Mouse (Mus musculus) right cerebral cortex, postnatal 4 days (tissue): ENCODE results near the gene C1qbp.

ENCODE experiments used
- DNase-seq: peaks from one replicate; pipeline ENCODE4 v3.0.0-alpha.2; 2022

C1qbp gene

GRCm38 (mm10) chr11:70972586-70972985 lies 10.2 kb downstream of the C1qbp start:
- DNase-seq: no peak

GRCm38 (mm10) chr11:70970560-70971540 lies 12.0 kb downstream of the C1qbp start:
- DNase-seq: no peak

- peak; percentile 86 for DNase-seq
These were observed 12.8 kb downstream of the C1qbp start, which contains the start of the genes Nup88 and Rpain for GRCm38 (mm10) chr11:70969821-70970559. Gene Nup88, minus strand, starts transcription at chr11:70969973. Gene Rpain, plus strand, starts transcription at chr11:70970213.

DNA sequence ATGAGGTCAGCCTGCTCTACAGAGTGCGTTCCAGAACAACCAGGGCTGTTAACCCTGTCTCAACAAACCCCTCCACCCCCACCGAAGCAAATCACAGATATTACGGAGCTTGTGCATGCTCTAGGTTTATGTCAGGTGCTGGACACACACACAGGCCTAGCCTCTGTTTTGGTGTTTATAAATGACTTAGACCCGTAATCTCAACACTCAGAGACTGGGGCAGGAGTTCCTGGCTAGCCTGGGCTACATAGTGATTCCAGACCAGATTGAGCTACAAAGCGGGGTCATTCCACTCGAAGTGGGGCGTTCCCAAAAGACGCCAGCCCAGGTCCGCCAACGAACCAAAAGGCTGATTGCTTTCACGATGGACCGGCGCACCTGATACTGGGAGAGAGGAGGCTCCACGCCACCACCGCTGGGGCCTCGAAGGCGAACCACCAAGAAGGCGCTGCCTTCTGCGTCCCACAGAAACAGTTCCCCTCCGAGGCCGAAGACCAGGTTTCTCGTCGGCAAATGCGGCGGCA lies 13.5 kb downstream of the C1qbp start:
- no peak for DNase-seq

DNA sequence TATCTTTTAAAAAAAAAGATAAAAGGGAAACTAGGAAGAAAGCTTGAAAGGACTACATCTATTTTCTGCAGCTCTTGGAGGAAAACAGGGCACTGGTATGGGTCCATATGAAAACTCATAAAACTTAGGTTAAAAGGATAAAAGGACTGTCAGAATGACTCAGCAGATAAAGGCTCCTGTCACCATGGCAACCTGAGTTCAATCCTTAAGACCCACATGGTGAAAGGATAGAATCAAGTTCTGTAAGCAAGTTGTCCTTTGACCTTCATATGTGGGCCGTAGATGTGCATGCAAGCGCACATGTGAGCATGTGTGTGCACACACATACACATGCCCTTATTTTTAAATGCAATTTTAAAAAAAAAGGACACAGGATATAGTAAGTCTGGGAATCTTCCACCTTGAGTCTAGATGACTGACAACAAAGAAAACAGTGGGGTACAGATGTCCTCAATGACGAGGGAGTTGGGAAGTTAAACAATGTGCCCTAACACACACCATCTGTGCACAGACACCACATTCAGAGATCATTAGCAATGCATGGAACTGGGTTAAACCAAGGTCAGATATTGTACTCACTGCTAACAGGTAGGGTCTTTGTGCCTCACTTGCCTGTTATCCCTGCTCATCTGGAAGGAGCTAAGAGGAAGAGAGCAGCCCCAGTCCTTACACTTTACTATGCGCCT lies 18.5 kb downstream of the C1qbp start:
- DNase-seq: no peak

DNA sequence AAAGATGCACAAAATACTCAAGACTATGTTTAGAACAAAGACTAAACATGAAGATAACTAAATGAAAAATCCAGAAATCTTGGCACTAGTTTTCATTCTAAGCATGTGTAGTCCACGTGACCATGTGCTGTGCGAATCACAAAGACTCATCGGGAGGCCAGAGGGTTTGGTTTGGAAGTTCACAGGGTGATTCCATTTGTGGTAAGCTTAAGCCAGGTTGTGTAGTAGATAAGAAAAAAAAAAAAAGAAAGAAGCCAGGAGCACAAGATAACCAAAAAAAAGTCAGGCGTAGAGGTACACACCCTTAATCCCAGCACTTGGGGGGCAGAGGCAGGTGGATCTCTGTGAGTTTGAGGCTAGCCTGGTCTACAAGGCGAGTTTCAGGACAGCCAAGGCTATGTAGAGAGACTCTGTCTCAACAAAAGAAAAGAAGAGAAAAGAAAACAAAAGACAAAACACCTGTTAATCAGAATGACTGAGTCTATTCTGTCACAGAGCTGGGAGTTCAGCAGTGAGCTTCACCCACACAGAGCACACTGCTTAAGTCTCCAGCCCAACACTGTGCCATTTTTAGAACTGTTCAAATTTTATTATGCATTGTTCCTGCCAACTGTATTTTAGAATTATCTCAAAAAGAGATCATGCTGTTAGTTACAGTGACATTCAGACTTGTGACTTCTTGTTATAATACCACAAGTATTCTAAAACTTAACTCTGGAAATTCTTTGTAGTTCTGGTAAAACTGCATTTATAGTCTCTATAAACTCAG lies 21.9 kb downstream of the C1qbp start:
- DNase-seq: no peak

GRCm38 (mm10) chr11:70954711-70955110 lies 28.1 kb downstream of the C1qbp start:
- DNase-seq: no peak

GRCm38 (mm10) chr11:70944935-70945817 lies 37.6 kb downstream of the C1qbp start:
- DNase-seq: no peak

- DNase-seq: peak; percentile 8
These were observed 39.2 kb downstream of the C1qbp start for GRCm38 (mm10) chr11:70943651-70944050.

DNA sequence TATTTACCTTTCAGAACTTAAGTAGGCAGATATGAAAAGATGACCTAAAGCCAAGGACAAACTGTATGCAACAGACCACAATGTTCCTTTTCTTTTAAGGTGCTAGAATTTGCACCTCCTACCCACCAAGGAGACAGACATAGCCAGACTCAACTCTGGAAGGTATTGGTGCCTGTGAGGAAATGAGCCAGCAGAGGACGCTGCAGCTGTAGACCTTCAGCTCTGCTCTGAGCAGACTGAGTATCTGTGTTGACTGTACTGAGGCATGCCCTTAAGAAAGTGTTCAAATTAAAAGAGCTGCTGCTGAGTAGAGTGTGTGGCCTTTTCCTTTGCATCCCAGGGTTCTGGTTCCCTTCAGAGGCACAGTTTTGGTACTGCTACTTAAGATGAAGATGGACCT lies 40.2 kb downstream of the C1qbp start:
- no peak for DNase-seq

- DNase-seq: no peak
These were observed 47.5 kb downstream of the C1qbp start for GRCm38 (mm10) chr11:70935316-70935715.

GRCm38 (mm10) chr11:70931461-70931860 lies 51.4 kb downstream of the C1qbp start:
- DNase-seq: no peak
